Mouse (Mus musculus) megakaryocyte, adult 5-6 weeks (primary cell): ENCODE results near the gene Fos. TPM values are rescaled to one million over a fixed set of nuclear protein-coding genes. Genes with fewer than 3 reads are reported as not detected.

Source experiments
- ATAC-seq: 2 replicates; pipeline ENCODE4 v1.8.0; 2016; ENCODE audit warnings: mild to moderate bottlenecking, inconsistent platforms; ENCODE audit not compliant: poor library complexity, severe bottlenecking
- total RNA-seq, 2 experiments: library from RNA; stranded (forward) in 1 of 2; stranded (reverse) in 1 of 2; fragments of 153-499, 151-499 nt in 1 of 2; fragments of 221-1000, 200-1000 nt in 1 of 2; gene quantifications; 2 replicates each; pipeline versions ENCODE4 v1.2.3 to v1.2.4; 2015 to 2017

Fos gene
- total RNA-seq (2015) (468 and 475 TPM in 2 replicates), total RNA-seq (2017) (389 and 431 TPM in 2 replicates)

GRCm38 (mm10) chr12:85473481-85474297 lies at the start of gene Fos:
Gene Fos, plus strand, starts transcription at chr12:85473890.
- peak; percentile 58 for ATAC-seq

GRCm38 (mm10) chr12:85425721-85426120 lies 48.0 kb upstream of the Fos start:
- ATAC-seq, result peak; percentile 23; the same call in 1 of the 2 replicates

- ATAC-seq, result no peak
Observed at GRCm38 (mm10) chr12:85426126-85426525, 47.6 kb upstream of the Fos start.

GRCm38 (mm10) chr12:85427802-85428201 lies 45.9 kb upstream of the Fos start:
- ATAC-seq, result peak; percentile 58

- ATAC-seq, result no peak
Observed at GRCm38 (mm10) chr12:85429999-85430398, 43.7 kb upstream of the Fos start.

GRCm38 (mm10) chr12:85430434-85430833 lies 43.3 kb upstream of the Fos start:
- ATAC-seq, result peak; percentile 56

- no peak for ATAC-seq
Observed at GRCm38 (mm10) chr12:85433850-85434249, 39.8 kb upstream of the Fos start.

- no peak for ATAC-seq
Observed at GRCm38 (mm10) chr12:85434526-85434925, 39.2 kb upstream of the Fos start.

GRCm38 (mm10) chr12:85436021-85436621 lies 37.6 kb upstream of the Fos start:
- ATAC-seq, result no peak

GRCm38 (mm10) chr12:85437172-85437876 lies 36.4 kb upstream of the Fos start:
- ATAC-seq, result peak; percentile 96

- no peak for ATAC-seq
Observed at GRCm38 (mm10) chr12:85443456-85443855, 30.2 kb upstream of the Fos start.

GRCm38 (mm10) chr12:85444646-85445045 lies 29.0 kb upstream of the Fos start:
- peak; percentile 65 for ATAC-seq

- ATAC-seq, result peak; percentile 46
Observed at GRCm38 (mm10) chr12:85447009-85447408, 26.7 kb upstream of the Fos start.

GRCm38 (mm10) chr12:85447490-85447889 lies 26.2 kb upstream of the Fos start:
- no peak for ATAC-seq

- no peak for ATAC-seq
Observed at GRCm38 (mm10) chr12:85449478-85449877, 24.2 kb upstream of the Fos start.

GRCm38 (mm10) chr12:85451693-85452491 lies 21.8 kb upstream of the Fos start:
- ATAC-seq, result no peak

- ATAC-seq, result peak; percentile 96
Observed at GRCm38 (mm10) chr12:85455065-85456058, 18.3 kb upstream of the Fos start.

GRCm38 (mm10) chr12:85456276-85456675 lies 17.4 kb upstream of the Fos start:
- ATAC-seq, result no peak

GRCm38 (mm10) chr12:85456966-85457505 lies 16.7 kb upstream of the Fos start:
- ATAC-seq, result no peak
